Mouse (Mus musculus) heart, embryonic 15.5 days (tissue): Measurements from ENCODE around the gene Cul1. TPM values are rescaled to one million over a fixed set of nuclear protein-coding genes. Genes with fewer than 3 reads are reported as not detected.

Source experiments
- ATAC-seq: fragments of 200-750 bp; cut with Nextera tagmentation; replicated peaks from 2 replicates; pipeline ENCODE4 v1.8.0; 2017; ENCODE audit warnings: low read depth, moderate TSS enrichment; ENCODE audit not compliant: insufficient number of reproducible peaks, insufficient read depth, low FRiP score
- H3K27ac ChIP-seq: fragments of 300-500 bp; sonication (generic); 2 replicates; pipeline ENCODE4 v1.5.1; 2015; ENCODE audit warnings: mild to moderate bottlenecking, inconsistent platforms
- H3K27me3 ChIP-seq: fragments of 300-500 bp; sonication (generic); 2 replicates; pipeline ENCODE4 v1.6.1; 2015; ENCODE audit warnings: inconsistent platforms
- H3K36me3 ChIP-seq: fragments of 300-500 bp; sonication (generic); 2 replicates; pipeline ENCODE4 v1.6.1; 2015; ENCODE audit warnings: mild to moderate bottlenecking, inconsistent platforms
- H3K4me1 ChIP-seq: fragments of 300-500 bp; sonication (generic); replicated peaks from 2 replicates; pipeline ENCODE4 v1.6.1; 2015; ENCODE audit warnings: inconsistent platforms
- H3K4me2 ChIP-seq: fragments of 300-500 bp; sonication (generic); 2 replicates; pipeline ENCODE4 v1.6.1; 2015; ENCODE audit warnings: inconsistent platforms, mild to moderate bottlenecking, moderate library complexity
- H3K4me3 ChIP-seq: fragments of 300-500 bp; sonication (generic); 2 replicates; pipeline ENCODE4 v1.5.1; 2015; ENCODE audit warnings: mild to moderate bottlenecking, inconsistent platforms
- H3K9ac ChIP-seq: fragments of 300-500 bp; sonication (generic); 2 replicates; pipeline ENCODE4 v1.6.1; 2015; ENCODE audit warnings: mild to moderate bottlenecking, inconsistent platforms
- H3K9me3 ChIP-seq: fragments of 300-500 bp; sonication (generic); replicated peaks from 2 replicates; pipeline ENCODE4 v1.6.1; 2016; ENCODE audit warnings: inconsistent platforms
- WGBS: fragments of 180-500 bp; shearing (Covaris S2); methylation state at CpG from one replicate; pipeline ENCODE4 v1.1.7; 2015; ENCODE audit warnings: mixed read lengths; 5-methylcytosine and 5-hydroxymethylcytosine counted together
- polyA plus RNA-seq: library from polyadenylated mRNA; unstranded; fragments of >200 nt; fragmentation: Nextera tagmentation; extraction: Ambion mirVana; gene quantifications from 2 replicates; pipeline ENCODE4 v1.2.1, GENCODE M21; 2015

Cul1 gene
- polyA plus RNA-seq, 1 experiment from 2014 or later: 83.5 TPM

DNA sequence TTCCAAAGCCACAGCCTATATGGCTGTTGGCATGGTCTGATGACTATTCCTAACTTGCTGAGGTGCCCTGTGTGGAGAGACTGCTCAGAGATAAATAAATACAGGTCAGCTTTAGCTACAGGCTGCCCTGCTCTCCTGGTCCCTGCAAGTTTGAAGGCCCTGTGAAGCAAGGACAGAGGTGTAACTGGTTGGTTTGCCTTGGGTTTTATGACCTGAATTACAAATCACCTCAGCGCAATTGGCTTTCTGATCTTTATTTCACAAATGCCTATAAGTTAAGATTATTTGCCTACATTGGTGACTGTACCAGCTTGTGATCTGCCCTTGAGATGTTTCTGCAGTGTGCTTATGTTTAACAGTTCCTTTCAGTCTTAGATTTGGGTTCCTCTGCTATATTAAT is 28.8 kb downstream of the Cul1 start:
- ATAC-seq: no peak
- peaks cover 2% of the 10 kb centered on the region; the same call in 1 of the 2 replicates for H3K4me1 ChIP-seq
- no peaks in the 10 kb centered on the region for H3K27me3 ChIP-seq
- H3K4me3 ChIP-seq: no peak overlapping the region
- no peak overlapping the region for H3K9ac ChIP-seq
- 92% methylated on average over 1 of the region's 1 CpGs for WGBS
- no peak overlapping the region for H3K4me2 ChIP-seq
- H3K9me3 ChIP-seq: no peaks in the 10 kb centered on the region
- H3K27ac ChIP-seq: no peak overlapping the region
- H3K36me3 ChIP-seq: peaks cover 5% of the 10 kb centered on the region; the same call in 1 of the 2 replicates

DNA sequence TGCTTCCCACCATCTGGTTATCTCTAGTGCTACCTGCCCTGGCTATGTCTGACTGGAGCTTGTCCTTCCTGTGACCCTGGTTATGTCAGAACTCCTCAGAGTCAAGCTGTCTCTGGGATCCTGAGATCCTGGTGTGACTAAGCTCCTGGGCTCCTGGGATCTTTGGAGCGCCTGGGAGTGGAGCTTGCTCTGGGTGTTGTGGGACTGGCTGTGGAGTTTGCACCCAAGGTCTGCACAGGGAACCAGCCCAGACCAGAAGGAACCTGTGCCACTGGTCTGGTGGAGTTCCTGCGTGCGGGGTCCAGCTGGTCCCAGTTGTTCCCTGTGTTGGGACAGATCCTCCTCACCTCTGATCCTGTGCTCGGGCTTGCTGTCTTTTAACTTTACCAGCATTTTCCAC is 41.4 kb downstream of the Cul1 start:
- WGBS: 78% methylated on average over 4 of the region's 4 CpGs
- Histone ChIP-seq H3K4me3 (no peak overlapping the region), H3K9ac (no peak overlapping the region), H3K27me3 (no peaks in the 10 kb centered on the region), H3K9me3 (no peaks in the 10 kb centered on the region), H3K4me1 (0 out of 2 replicates have a peak, but pooled peaks cover 3% of the 10 kb centered on the region), H3K27ac (no peak overlapping the region), H3K36me3 (no peaks in the 10 kb centered on the region), H3K4me2 (no peak overlapping the region)
- ATAC-seq: no peak

DNA sequence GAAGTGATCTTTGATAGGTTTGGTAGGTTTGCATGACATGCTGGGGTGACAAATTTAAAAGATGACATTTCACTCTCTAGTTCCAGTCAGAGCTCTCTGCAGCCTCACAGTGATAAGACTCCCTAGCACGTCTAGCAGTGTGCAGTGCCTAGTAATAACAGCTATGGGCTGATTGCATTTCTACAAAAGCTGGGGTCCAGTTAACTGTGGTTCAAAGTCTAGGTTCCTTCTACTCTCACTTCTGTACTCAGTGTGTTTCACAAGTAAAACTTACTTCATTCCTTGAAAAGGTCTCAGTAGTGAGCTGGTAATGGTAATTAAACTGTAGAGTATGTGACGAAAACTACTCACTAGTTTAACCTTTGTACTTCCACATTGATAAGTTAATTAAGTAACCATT is 66.8 kb downstream of the Cul1 start:
- Histone ChIP-seq H3K9ac (no peak overlapping the region), H3K27ac (no peak overlapping the region), H3K9me3 (no peaks in the 10 kb centered on the region), H3K4me1 (no peaks in the 10 kb centered on the region), H3K4me2 (no peak overlapping the region), H3K27me3 (no peaks in the 10 kb centered on the region), H3K4me3 (no peak overlapping the region), H3K36me3 (peaks cover 83% of the 10 kb centered on the region)
- ATAC-seq: no peak
- WGBS: 72% methylated on average over 2 of the region's 2 CpGs

DNA sequence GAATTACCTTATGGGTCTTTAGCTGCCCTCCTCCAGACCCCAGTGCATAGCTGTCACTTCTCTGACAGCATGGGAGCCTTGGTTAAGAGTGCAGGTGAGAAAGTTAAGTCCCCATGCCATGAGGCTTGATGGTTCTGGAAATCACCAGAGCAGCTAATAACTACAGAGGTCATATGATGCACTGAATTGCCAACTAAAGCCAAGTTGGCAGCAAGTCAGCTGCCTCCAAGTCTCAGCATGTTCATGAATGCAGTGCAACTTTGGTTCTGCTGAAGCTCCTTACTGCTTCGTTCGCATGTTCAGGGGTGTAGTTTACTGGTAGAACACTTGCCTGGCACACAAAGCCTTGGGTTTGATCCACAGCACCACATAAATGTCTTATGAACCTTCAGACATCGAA is 69.2 kb downstream of the Cul1 start:
- Histone ChIP-seq H3K4me1 (no peaks in the 10 kb centered on the region), H3K4me2 (no peak overlapping the region), H3K4me3 (no peak overlapping the region), H3K36me3 (peaks cover 82% of the 10 kb centered on the region), H3K9ac (no peak overlapping the region), H3K27ac (no peak overlapping the region), H3K27me3 (no peaks in the 10 kb centered on the region), H3K9me3 (no peaks in the 10 kb centered on the region)
- 92% methylated on average over 3 of the region's 3 CpGs for WGBS
- ATAC-seq: no peak

DNA sequence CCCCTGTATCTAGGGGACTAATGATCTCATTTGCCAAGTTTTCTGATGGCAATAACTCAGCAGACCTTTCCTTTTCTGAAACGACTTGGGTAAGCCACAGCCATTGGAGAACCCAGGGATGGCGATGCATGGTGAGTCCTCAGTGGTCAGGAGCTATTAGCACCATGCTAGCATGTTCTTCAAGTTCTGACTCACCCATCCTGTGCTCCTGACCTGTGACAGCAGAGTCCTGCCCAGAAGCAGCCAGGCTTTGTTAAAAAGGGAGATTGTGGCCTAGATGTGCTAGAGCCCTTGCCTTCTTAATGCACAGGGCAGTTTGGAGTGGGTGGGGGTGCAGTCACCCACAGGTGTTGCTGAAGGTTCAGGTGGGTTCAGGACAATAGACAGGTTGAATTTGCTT is 71.8 kb downstream of the Cul1 start:
- no peaks in the 10 kb centered on the region for H3K27me3 ChIP-seq
- no peak for ATAC-seq
- H3K36me3 ChIP-seq: peaks cover 73% of the 10 kb centered on the region
- no peak overlapping the region for H3K4me2 ChIP-seq
- no peak overlapping the region for H3K4me3 ChIP-seq
- WGBS: 74% methylated on average over 2 of the region's 2 CpGs
- no peaks in the 10 kb centered on the region for H3K9me3 ChIP-seq
- H3K9ac ChIP-seq: no peak overlapping the region
- H3K4me1 ChIP-seq: no peaks in the 10 kb centered on the region
- no peak overlapping the region for H3K27ac ChIP-seq

DNA sequence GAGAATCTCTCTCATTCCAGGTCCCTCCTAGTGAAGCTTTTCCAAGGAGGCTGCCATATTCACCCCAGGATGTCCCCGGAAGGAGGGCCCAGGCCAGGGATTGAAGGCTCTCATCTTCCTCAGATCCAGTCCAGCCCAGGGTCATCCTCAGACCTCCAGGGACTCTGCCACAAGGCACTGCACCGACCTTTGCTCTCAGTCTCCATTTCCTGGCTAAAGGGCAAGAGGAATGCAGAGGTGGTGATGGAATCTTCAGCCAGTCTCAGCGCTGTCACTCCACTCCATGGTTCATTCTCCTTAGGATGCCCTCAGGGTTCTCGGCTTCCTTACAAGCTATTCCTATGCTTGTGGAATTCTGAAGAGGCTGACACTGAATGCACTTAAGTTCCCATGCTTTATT is 73.2 kb downstream of the Cul1 start:
- Histone ChIP-seq H3K27ac (no peak overlapping the region), H3K9ac (no peak overlapping the region), H3K4me2 (no peak overlapping the region), H3K27me3 (no peaks in the 10 kb centered on the region), H3K4me1 (no peaks in the 10 kb centered on the region), H3K36me3 (peaks cover 74% of the 10 kb centered on the region), H3K4me3 (no peak overlapping the region), H3K9me3 (no peaks in the 10 kb centered on the region)
- WGBS: 73% methylated on average over 4 of the region's 4 CpGs
- no peak for ATAC-seq

DNA sequence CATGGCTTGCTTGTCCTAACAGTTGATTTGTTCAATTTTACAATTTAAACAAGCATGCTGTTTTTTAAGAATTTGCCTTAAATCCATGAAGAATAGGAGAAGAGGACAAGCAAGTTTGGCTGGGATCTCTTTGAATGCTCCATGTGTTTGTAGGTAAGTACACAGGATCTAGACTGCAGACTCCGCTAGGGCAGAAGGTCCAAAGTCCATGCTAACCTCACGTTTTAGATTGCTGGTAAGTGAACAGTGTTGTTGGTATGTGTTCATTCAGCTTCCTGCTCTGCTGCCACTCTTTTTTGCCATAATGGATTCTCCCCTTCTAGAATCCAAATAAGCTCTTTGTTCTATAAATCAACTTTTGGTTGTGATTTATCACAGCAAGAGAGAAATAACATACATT is 73.9 kb downstream of the Cul1 start:
- Histone ChIP-seq H3K27ac (no peak overlapping the region), H3K9me3 (no peaks in the 10 kb centered on the region), H3K36me3 (peaks cover 77% of the 10 kb centered on the region), H3K4me3 (no peak overlapping the region), H3K27me3 (no peaks in the 10 kb centered on the region), H3K4me1 (no peaks in the 10 kb centered on the region), H3K4me2 (no peak overlapping the region), H3K9ac (no peak overlapping the region)
- 77% methylated on average over 2 of the region's 2 CpGs for WGBS
- no peak for ATAC-seq

DNA sequence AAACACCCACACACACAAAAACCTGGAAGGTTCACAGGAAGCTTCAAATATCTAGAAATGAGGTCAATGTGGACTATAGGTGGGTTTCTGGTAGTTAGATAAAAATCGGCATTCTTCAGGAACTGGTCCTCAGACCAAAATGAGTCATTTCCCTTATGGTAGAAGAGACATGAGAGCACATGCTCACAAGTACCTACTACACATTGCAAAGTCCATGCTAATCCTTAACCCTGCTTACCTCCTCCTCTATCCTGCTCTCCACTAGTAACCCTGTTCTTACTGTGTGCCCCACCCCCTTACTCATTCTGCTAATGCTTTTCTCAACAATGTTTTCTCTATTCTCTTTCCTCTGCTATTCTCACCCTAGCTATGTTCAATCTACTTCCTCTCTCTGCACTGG is 74.5 kb downstream of the Cul1 start:
- Histone ChIP-seq H3K4me3 (no peak overlapping the region), H3K9ac (no peak overlapping the region), H3K36me3 (peaks cover 80% of the 10 kb centered on the region), H3K4me2 (no peak overlapping the region), H3K9me3 (no peaks in the 10 kb centered on the region), H3K4me1 (no peaks in the 10 kb centered on the region), H3K27ac (no peak overlapping the region), H3K27me3 (no peaks in the 10 kb centered on the region)
- WGBS: 66% methylated on average over 1 of the region's 1 CpGs
- no peak for ATAC-seq

DNA sequence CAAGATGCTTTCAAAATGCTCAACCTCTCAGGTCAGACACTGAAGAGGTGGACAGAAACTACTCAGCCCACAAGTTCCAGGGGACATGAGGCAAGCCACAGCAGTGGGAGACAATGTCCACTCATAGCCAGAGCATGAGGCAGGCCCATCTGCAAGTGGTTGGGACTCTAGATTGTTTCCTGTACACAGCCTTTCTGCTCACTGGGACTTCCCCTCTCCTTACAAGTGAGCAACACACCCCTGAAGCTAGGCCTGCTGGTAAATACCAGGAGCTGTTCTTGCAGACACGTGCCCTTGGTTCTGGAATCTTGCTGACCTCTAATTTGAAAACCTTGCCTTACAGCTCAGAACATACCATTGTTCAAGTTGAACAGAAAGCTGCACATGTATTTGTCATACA is 79.3 kb downstream of the Cul1 start:
- Histone ChIP-seq H3K4me1 (no peaks in the 10 kb centered on the region), H3K9ac (no peak overlapping the region), H3K27me3 (no peaks in the 10 kb centered on the region), H3K27ac (no peak overlapping the region; the same call in 1 of the 2 replicates), H3K4me3 (no peak overlapping the region), H3K36me3 (peaks cover 55% of the 10 kb centered on the region), H3K4me2 (no peak overlapping the region), H3K9me3 (no peaks in the 10 kb centered on the region)
- ATAC-seq: peak; percentile 39; the same call in 1 of the 2 replicates
- 31% methylated on average over 1 of the region's 1 CpGs for WGBS

DNA sequence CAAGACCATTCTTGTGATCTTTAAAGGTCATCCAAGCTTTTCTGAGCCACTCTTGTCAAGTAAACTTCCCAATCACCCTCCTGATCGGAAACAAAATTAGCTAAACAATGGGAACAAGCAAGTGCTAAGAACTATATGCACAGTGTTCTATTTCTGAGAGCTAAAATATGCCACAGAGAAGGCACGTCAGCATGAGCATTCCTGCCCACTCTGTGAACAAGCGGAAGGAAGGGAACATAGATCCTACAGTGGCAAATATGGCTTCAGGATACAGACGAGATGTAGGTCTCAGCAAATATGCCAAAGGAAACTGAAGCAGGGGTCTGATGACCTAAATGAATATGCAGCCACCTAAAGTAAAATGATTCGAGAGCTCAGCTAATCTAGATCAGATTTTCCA is 82.1 kb downstream of the Cul1 start:
- Histone ChIP-seq H3K27me3 (no peaks in the 10 kb centered on the region), H3K4me1 (no peaks in the 10 kb centered on the region), H3K4me2 (no peak overlapping the region), H3K9ac (no peak overlapping the region), H3K27ac (no peak overlapping the region), H3K9me3 (no peaks in the 10 kb centered on the region), H3K4me3 (no peak overlapping the region), H3K36me3 (peaks cover 44% of the 10 kb centered on the region)
- 82% methylated on average over 5 of the region's 5 CpGs for WGBS
- no peak for ATAC-seq

DNA sequence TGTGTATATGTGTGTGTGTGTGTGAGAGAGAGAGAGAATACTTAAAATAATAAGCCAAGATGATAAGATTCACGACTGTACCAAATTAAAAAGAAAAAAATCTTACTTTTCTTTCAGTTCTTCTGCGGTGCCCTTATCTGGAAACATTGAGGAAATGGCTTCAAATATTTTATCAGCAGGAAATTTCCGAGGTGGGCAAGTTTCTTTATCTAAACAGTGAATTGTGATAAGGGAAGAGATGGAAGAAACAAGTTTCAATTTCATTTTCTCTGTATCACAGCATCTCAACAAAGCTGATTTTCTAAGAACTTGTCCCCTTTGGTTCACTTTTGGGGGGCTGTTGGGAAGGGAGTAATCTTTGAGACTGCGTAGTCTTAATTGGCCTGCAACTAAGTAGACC is 99.1 kb downstream of the Cul1 start:
- Histone ChIP-seq H3K9ac (no peak overlapping the region), H3K4me3 (no peak overlapping the region), H3K36me3 (peaks cover 59% of the 10 kb centered on the region), H3K4me1 (no peaks in the 10 kb centered on the region), H3K4me2 (no peak overlapping the region), H3K27me3 (no peaks in the 10 kb centered on the region), H3K27ac (no peak overlapping the region), H3K9me3 (no peaks in the 10 kb centered on the region)
- WGBS: 68% methylated on average over 4 of the region's 4 CpGs
- ATAC-seq: no peak

DNA sequence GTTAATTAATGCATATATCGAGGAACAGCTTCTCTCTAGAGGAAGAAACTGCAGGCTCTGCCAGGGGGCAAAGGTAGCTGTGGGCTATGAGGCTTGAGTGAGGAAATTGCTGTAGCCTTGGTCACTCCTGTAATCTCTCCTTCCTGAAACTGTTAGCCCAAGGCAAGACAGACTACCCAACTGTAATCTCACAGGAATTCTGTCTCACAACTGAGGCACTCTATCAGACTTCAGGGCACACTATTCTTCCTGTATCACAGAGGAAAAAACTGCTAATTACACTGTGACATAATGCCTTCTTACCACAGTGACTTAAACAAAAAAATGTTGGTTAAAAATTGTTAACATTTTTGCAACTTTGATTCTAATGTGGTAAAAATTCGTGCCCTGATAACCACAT is 106.1 kb downstream of the Cul1 start:
- Histone ChIP-seq H3K27ac (no peak overlapping the region), H3K27me3 (no peaks in the 10 kb centered on the region), H3K9ac (no peak overlapping the region), H3K4me3 (no peak overlapping the region), H3K4me1 (no peaks in the 10 kb centered on the region), H3K4me2 (no peak overlapping the region), H3K9me3 (no peaks in the 10 kb centered on the region), H3K36me3 (peaks cover 54% of the 10 kb centered on the region)
- 92% methylated on average over 2 of the region's 2 CpGs for WGBS
- ATAC-seq: no peak
